Mouse (Mus musculus) c-Kit-positive CD71-positive TER-119-negative erythroid progenitor cells, embryonic 14.5 days (primary cell): Measurements from ENCODE around the gene Zfp780b.
"Not testable (repeated sequence)": the region's sequence is repeated elsewhere in the genome, so short reads cannot be mapped to it uniquely, and the experiment has no call there.

Source experiments
- DNase-seq: peaks from one replicate; pipeline ENCODE4 v3.0.0-alpha.2; 2013; ENCODE audit warnings: low read depth

Zfp780b gene

DNA sequence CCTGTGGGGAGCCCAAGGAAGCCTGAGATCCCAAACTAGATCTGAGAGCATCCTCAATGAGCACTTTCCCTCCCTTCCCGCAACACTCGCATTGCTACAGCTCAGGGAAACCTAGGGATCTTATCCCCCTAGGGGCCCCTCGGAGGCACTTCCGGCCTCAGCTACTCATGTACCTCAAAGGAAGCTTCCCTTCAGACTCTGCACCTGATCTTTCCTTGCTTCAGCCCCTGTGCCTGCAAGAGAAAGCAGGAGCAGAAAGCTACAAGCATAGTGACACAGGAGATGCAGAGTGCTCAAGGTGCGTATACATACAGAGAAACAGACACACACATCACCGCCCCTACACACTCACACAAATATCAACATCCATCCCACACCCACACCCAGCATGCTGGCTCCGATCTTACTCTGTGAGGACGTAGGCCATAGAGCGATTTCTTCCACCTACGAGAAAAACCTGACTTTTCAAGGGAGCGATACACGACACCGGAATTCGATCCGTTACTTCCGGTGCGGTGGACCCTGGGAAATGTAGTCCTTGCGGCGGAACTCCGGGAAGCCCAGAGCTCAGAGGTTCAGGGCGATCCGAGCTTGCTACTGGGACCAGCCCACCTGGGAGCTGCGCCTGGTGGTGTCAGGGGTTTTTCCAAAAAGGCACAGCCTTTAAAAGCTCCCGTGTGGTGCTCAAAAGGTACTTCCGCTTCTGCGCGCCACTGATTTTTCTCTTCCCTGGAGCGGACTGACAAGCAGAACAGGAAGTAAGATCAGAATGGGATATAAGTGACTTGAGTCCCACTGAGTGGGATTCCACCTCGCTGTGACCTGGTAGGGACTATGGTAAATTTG is at the start of gene Zfp780b:
Gene Zfp780b, minus strand, starts transcription at position 489 of the 846 bp plus-strand sequence.
- peak; percentile 74 for DNase-seq

GRCm38 (mm10) chr7:28014445-28014810 is 35.5 kb upstream of the Zfp780b start:
- DNase-seq: no peak

- peak; percentile 63 for DNase-seq
Measured at GRCm38 (mm10) chr7:28013549-28014444, 34.8 kb upstream of the Zfp780b start, which contains the start of gene Zfp850. Gene Zfp850 (minus strand): TSS chr7:28014115.

GRCm38 (mm10) chr7:28010271-28010670 is 31.3 kb upstream of the Zfp780b start:
- DNase-seq: no peak

GRCm38 (mm10) chr7:27982197-27982596 is 3.2 kb upstream of the Zfp780b start:
- no peak for DNase-seq

DNA sequence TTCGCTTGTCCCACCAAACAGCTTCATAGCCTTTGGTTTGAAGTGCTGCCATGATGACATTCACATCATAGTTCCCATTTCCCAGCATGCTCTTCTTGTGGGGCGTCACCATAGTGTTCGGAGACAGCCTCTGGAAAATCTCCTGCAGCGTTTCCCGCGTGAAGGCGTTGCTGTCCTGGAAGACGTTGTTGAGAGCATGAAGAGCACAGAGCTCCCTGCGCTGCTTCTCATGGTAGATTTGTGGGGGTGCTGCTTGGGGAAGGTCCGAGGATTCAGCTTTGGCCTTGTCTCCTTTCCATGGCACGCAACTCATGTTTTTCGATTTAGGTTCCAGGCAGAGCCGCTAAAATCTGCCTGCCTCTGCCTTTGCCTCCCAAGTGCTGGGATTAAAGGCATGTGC is 29.5 kb downstream of the Zfp780b start:
- not testable (repeated sequence) for DNase-seq

DNA sequence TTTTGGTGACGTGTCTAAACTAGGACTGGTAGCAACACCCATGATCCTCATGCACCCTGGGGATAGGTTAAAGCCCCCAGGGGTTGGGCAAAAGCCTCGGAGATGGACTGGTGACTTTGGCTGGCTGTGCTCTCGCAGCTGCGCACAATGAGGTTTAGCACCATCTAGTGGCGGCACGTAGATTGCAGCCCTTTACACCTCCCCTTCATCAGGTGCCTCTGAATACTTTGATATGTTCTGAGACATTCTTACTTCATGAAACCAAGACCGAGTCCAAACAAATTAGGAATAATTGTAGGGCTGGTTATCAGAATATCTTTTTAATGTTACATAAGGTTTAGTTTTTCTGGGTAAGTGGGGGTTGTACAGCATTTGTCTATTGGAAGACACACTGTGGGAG is 37.1 kb downstream of the Zfp780b start:
- DNase-seq: not testable (repeated sequence)

DNA sequence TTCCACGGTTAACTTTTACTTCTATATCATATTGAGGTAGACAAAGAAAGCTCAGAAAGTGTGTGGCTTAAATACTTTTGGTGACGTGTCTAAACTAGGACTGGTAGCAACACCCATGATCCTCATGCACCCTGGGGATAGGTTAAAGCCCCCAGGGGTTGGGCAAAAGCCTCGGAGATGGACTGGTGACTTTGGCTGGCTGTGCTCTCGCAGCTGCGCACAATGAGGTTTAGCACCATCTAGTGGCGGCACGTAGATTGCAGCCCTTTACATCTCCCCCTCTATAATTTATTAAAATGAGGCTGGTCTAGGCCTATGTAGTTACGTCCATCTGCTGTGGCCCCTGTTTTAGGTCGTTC is 45.2 kb downstream of the Zfp780b start:
- DNase-seq: not testable (repeated sequence)

GRCm38 (mm10) chr7:27933050-27933799 is 45.7 kb downstream of the Zfp780b start:
- DNase-seq: no peak

- DNase-seq: peak; percentile 46
Measured at GRCm38 (mm10) chr7:27928818-27929695, 49.9 kb downstream of the Zfp780b start, which contains the start of gene Zfp974. Gene Zfp974 (minus strand): TSS chr7:27929460.

DNA sequence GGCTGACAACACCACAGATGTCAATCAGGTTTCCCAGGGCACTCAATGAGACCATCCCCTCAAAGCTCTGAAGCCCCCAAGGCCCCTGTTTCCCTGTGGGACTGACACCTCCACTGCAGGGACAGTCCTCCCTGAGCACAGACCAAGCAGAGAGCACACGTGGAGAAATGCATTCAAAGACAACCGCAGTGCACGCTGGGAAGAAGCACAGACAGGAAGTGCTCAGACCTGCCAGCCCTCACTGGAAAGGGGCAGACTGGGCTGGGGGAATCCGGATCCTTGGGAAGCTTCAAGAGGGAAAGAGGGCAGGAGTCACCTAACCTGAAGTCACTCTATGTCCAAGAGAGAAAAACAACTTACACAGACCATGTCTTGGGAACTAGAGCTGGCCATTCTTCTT is 51.9 kb downstream of the Zfp780b start:
- DNase-seq: not testable (repeated sequence)

GRCm38 (mm10) chr7:27910952-27911351 is 68.0 kb downstream of the Zfp780b start:
- not testable (repeated sequence) for DNase-seq
